Mouse (Mus musculus) thymus, adult 2 months (tissue): ENCODE results near the gene Xpot.
A peak's percentile ranks its signal among the peaks of the same experiment; 100 is the strongest.

Experiments used
- CTCF ChIP-seq: fragments of 200-500 bp; IDR thresholded peaks from 2 replicates; pipeline ENCODE4 v1.5.1; 2012; ENCODE audit warnings: mild to moderate bottlenecking, control low read depth, low read length, moderate library complexity, borderline replicate concordance; ENCODE audit not compliant: control insufficient read depth, poor library complexity, insufficient read depth; ENCODE audit errors: extremely low read depth
- POLR2A ChIP-seq: fragments of 200-500 bp; IDR thresholded peaks from 2 replicates; pipeline ENCODE4 v1.6.1; 2012; ENCODE audit warnings: mild to moderate bottlenecking, low read length, control low read depth, moderate library complexity; ENCODE audit not compliant: control insufficient read depth, poor library complexity, insufficient read depth; ENCODE audit errors: extremely low read depth

- TF ChIP-seq POLR2A, result peak; percentile 93
- TF ChIP-seq CTCF, result peak; percentile 48; the same call in 1 of the 2 replicates
Measured at GRCm38 (mm10) chr10:121586675-121587370, 39.3 kb downstream of the Xpot start, which contains the start of gene Tbk1.
